Mouse (Mus musculus): ENCODE results near the gene Kif9. TPM values are rescaled to one million over a fixed set of nuclear protein-coding genes. Genes with fewer than 3 reads are reported as not detected.

Kif9 gene
- polyA plus RNA-seq, 1 experiment: 0.48 TPM

DNA sequence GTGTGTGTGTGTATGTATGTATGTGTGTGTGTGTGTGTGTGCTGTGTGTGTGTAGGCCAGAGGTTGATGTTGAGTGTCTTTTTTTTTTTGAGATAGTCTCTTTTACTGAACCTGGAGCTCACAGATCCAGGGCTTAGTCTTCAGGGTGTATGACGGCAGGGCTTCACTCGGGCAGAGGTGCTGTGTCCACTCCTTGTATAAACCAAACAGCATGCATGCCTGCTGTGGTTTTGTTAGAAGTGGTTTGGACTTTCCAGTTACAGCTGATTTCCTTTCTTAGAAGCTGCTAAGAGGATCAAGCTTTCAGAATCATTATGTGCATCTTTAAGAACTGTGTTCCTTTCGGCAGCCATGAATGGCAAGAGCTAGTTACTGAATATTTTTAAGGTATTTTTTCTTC, 18.8 kb upstream of the Kif9 start:
- TF ChIP-seq CEBPB (IDR thresholded peaks at IDR 0.05; ENCODE audit: insufficient read depth, poor library complexity, severe bottlenecking): no peak
- TF ChIP-seq E2F4 (IDR thresholded peaks at IDR 0.05; ENCODE audit: insufficient read depth): no peak
- TF ChIP-seq SRF (IDR thresholded peaks at IDR 0.05; ENCODE audit: control insufficient read depth, insufficient read length, low read depth): no peak
- no peak for TF ChIP-seq TCF3 (IDR thresholded peaks at IDR 0.05; ENCODE audit: insufficient read length, low read depth)
- TF ChIP-seq MYOG (IDR thresholded peaks at IDR 0.05; ENCODE audit: control insufficient read depth in 1 of 3, insufficient read depth in 1 of 3, insufficient read length in 2 of 3, low read depth in 2 of 3): no peak
- no peak for TF ChIP-seq POLR2AphosphoS2 (IDR thresholded peaks at IDR 0.05; ENCODE audit: insufficient read length, low read depth)
- no peak for TF ChIP-seq MYOD1 (IDR thresholded peaks at IDR 0.05; ENCODE audit: control insufficient read depth in 1 of 3, insufficient read length in 2 of 3, low read depth in 2 of 3)
- TF ChIP-seq POLR2A (IDR thresholded peaks at IDR 0.05; ENCODE audit: insufficient read length, low read depth): no peak
- TF ChIP-seq MAX (IDR thresholded peaks at IDR 0.05; ENCODE audit: low read depth): no peak
- TF ChIP-seq REST (IDR thresholded peaks at IDR 0.05; ENCODE audit: insufficient read depth, insufficient read length): no peak
- no peak for TF ChIP-seq USF1 (IDR thresholded peaks at IDR 0.05; ENCODE audit: low read depth)
- no peak for TF ChIP-seq TCF12 (IDR thresholded peaks at IDR 0.05; ENCODE audit: insufficient read depth, poor library complexity, severe bottlenecking)
- no peaks in the 10 kb centered on the region for H3K27me3 ChIP-seq (ENCODE audit: control insufficient read depth, insufficient read depth, insufficient read length)

GRCm38 (mm10) chr9:110459145-110459727, 17.5 kb upstream of the Kif9 start:
- Histone ChIP-seq H3K4me2 (ENCODE audit: low read depth) (no peak overlapping the region), H3ac (ENCODE audit: control insufficient read depth, insufficient read length) (no peak overlapping the region), H3K79me2 (ENCODE audit: control insufficient read depth, insufficient read depth) (no peaks in the 10 kb centered on the region), H3K36me3 (ENCODE audit: control insufficient read depth, insufficient read depth) (no peaks in the 10 kb centered on the region), H3K4me3 (no peak overlapping the region), H3K27me3 (ENCODE audit: control insufficient read depth, insufficient read depth, insufficient read length) (no peaks in the 10 kb centered on the region)
- no peak for TF ChIP-seq POLR2A (IDR thresholded peaks at IDR 0.05; ENCODE audit: insufficient read length, low read depth)
- TF ChIP-seq MAX (IDR thresholded peaks at IDR 0.05; ENCODE audit: low read depth): no peak
- TF ChIP-seq MYOG (IDR thresholded peaks at IDR 0.05; ENCODE audit: control insufficient read depth in 1 of 3, insufficient read depth in 1 of 3, insufficient read length in 2 of 3, low read depth in 2 of 3): no peak
- no peak for TF ChIP-seq CEBPB (IDR thresholded peaks at IDR 0.05; ENCODE audit: insufficient read depth, poor library complexity, severe bottlenecking)
- no peak for TF ChIP-seq MYOD1 (IDR thresholded peaks at IDR 0.05; ENCODE audit: control insufficient read depth in 1 of 3, insufficient read length in 2 of 3, low read depth in 2 of 3)
- no peak for TF ChIP-seq E2F4 (IDR thresholded peaks at IDR 0.05; ENCODE audit: insufficient read depth)
- TF ChIP-seq TCF3 (IDR thresholded peaks at IDR 0.05; ENCODE audit: insufficient read length, low read depth): no peak
- no peak for TF ChIP-seq POLR2AphosphoS2 (IDR thresholded peaks at IDR 0.05; ENCODE audit: insufficient read length, low read depth)
- no peak for TF ChIP-seq TCF12 (IDR thresholded peaks at IDR 0.05; ENCODE audit: insufficient read depth, poor library complexity, severe bottlenecking)
- TF ChIP-seq USF1 (IDR thresholded peaks at IDR 0.05; ENCODE audit: low read depth): no peak
- no peak for TF ChIP-seq REST (IDR thresholded peaks at IDR 0.05; ENCODE audit: insufficient read depth, insufficient read length)
- no peak for TF ChIP-seq SRF (IDR thresholded peaks at IDR 0.05; ENCODE audit: control insufficient read depth, insufficient read length, low read depth)

More for the DNA sequence above, 18.8 kb upstream of the Kif9 start:
- Histone ChIP-seq H3K36me3 (ENCODE audit: control insufficient read depth, insufficient read depth) (peaks cover 3% of the 10 kb centered on the region), H3K4me2 (ENCODE audit: low read depth) (no peak overlapping the region), H3K4me3 (no peak overlapping the region), H3ac (ENCODE audit: control insufficient read depth, insufficient read length) (no peak overlapping the region), H3K79me2 (ENCODE audit: control insufficient read depth, insufficient read depth) (no peaks in the 10 kb centered on the region)

- TF ChIP-seq CEBPB (IDR thresholded peaks at IDR 0.05; ENCODE audit: insufficient read depth, poor library complexity, severe bottlenecking) (no peak), MYOD1 (IDR thresholded peaks at IDR 0.05; ENCODE audit: control insufficient read depth in 1 of 3, insufficient read length in 2 of 3, low read depth in 2 of 3) (no peak), TCF12 (IDR thresholded peaks at IDR 0.05; ENCODE audit: insufficient read depth, poor library complexity, severe bottlenecking) (no peak), MAX (IDR thresholded peaks at IDR 0.05; ENCODE audit: low read depth) (no peak)
- no peak overlapping the region for H3ac ChIP-seq (ENCODE audit: control insufficient read depth, insufficient read length)
- no peaks in the 10 kb centered on the region for H3K27me3 ChIP-seq (ENCODE audit: control insufficient read depth, insufficient read depth, insufficient read length)
- H3K4me2 ChIP-seq (ENCODE audit: low read depth): no peak overlapping the region
- no peaks in the 10 kb centered on the region for H3K36me3 ChIP-seq (ENCODE audit: control insufficient read depth, insufficient read depth)
- H3K4me3 ChIP-seq: no peak overlapping the region
- no peaks in the 10 kb centered on the region for H3K79me2 ChIP-seq (ENCODE audit: control insufficient read depth, insufficient read depth)
Measured at GRCm38 (mm10) chr9:110460884-110461815, 15.6 kb upstream of the Kif9 start.

DNA sequence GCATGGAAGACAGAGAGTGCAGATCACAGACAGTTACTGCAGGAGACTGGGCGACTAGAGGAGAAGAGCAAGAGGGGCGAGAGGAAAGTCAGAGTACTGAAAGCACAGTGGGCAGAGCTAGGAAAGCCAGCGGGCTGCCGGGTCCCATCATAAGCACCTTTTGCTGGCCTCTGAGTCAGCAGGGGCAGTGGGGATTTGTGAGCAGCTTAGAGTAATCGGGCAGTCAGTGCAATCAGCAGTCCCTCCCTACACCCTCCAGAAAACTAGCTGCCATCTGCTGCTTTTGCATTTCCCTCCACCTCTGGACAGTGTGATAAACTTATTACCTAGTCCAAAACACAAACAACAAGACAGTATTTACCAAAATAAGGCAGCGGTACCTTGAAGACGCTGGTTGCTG, 14.4 kb upstream of the Kif9 start:
- H3K36me3 ChIP-seq (ENCODE audit: control insufficient read depth, insufficient read depth): no peaks in the 10 kb centered on the region
- no peaks in the 10 kb centered on the region for H3K27me3 ChIP-seq (ENCODE audit: control insufficient read depth, insufficient read depth, insufficient read length)
- H3K4me2 ChIP-seq (ENCODE audit: low read depth): no peak overlapping the region
- no peak overlapping the region for H3K4me3 ChIP-seq
- H3K79me2 ChIP-seq (ENCODE audit: control insufficient read depth, insufficient read depth): no peaks in the 10 kb centered on the region
- TF ChIP-seq REST (IDR thresholded peaks at IDR 0.05; ENCODE audit: insufficient read depth, insufficient read length) (no peak), TCF3 (IDR thresholded peaks at IDR 0.05; ENCODE audit: insufficient read length, low read depth) (no peak), MAX (IDR thresholded peaks at IDR 0.05; ENCODE audit: low read depth) (no peak), CEBPB (IDR thresholded peaks at IDR 0.05; ENCODE audit: insufficient read depth, poor library complexity, severe bottlenecking) (no peak), USF1 (IDR thresholded peaks at IDR 0.05; ENCODE audit: low read depth) (no peak)
- H3ac ChIP-seq (ENCODE audit: control insufficient read depth, insufficient read length): no peak overlapping the region
